Mouse (Mus musculus) erythroblast, embryonic 14.5 days (primary cell): ENCODE measurements around the gene Il17rc.

Experiments used
- GATA1 ChIP-seq: IDR thresholded peaks from 2 replicates; pipeline ENCODE4 v1.6.1; 2012; ENCODE audit warnings: low read length, inconsistent platforms, mixed read lengths
- TAL1 ChIP-seq: IDR thresholded peaks from 3 replicates; pipeline ENCODE4 v1.6.1; 2012; ENCODE audit warnings: low read length, inconsistent platforms, mixed read lengths

DNA sequence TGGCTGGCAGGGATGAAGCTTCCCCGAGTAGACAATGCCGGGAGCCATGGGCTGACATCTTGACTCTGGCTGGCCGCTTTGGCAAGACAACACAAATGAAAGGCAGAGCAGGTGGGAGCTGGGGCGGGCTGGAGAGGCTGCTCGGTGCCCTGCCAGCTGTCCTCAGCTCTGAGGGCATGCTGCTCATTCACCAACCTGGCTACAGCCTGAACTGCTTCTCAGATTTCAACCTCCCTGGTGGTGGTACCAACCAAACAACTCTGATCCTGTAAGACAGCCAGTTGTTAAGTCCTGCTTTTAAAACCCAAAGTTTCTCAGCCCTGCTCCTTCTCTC lies 37.7 kb downstream of the Il17rc start:
- TF ChIP-seq GATA1 (no peak), TAL1 (no peak)
